Mouse (Mus musculus) heart, embryonic 14.5 days (tissue): ENCODE results near the gene Tbp. TPM values are rescaled to one million over a fixed set of nuclear protein-coding genes. Genes with fewer than 3 reads are reported as not detected.

ENCODE experiments used
- ATAC-seq: fragments of 200-750 bp; cut with Nextera tagmentation; 2 replicates; pipeline ENCODE4 v1.8.0; 2017; ENCODE audit warnings: low read depth, moderate TSS enrichment; ENCODE audit not compliant: insufficient number of reproducible peaks, insufficient read depth, low FRiP score
- H3K27ac ChIP-seq, 2 experiments: fragments of 200-500 bp in 1 of 2; fragments of 300-500 bp in 1 of 2; sonication (generic) in 1 of 2; replicated peaks in 1 of 2; 2 replicates each; pipeline ENCODE4 v1.5.1; 2012 to 2014; ENCODE audit warnings: low read depth in 2 of 2, low read length in 2 of 2, control low read depth in 1 of 2, mild to moderate bottlenecking in 1 of 2, mixed read lengths in 1 of 2; ENCODE audit not compliant: control insufficient read depth in 1 of 2, insufficient read depth in 1 of 2
- H3K27me3 ChIP-seq: fragments of 300-500 bp; sonication (generic); 2 replicates; pipeline ENCODE4 v1.6.1; 2014; ENCODE audit warnings: mild to moderate bottlenecking, low read length, control low read depth; ENCODE audit not compliant: control insufficient read depth, insufficient read depth
- H3K36me3 ChIP-seq: fragments of 300-500 bp; sonication (generic); 2 replicates; pipeline ENCODE4 v1.6.1; 2014; ENCODE audit warnings: mild to moderate bottlenecking, control low read depth, low read length, mixed read lengths; ENCODE audit not compliant: control insufficient read depth, insufficient read depth
- H3K4me1 ChIP-seq, 2 experiments: fragments of 200-500 bp in 1 of 2; fragments of 300-500 bp in 1 of 2; sonication (generic) in 1 of 2; 2 replicates each; pipeline ENCODE4 v1.6.1; 2012 to 2014; ENCODE audit warnings: low read length in 2 of 2, control low read depth in 1 of 2, mixed read lengths in 1 of 2; ENCODE audit not compliant: control insufficient read depth in 2 of 2, insufficient read depth in 2 of 2
- H3K4me2 ChIP-seq: fragments of 300-500 bp; sonication (generic); 2 replicates; pipeline ENCODE4 v1.6.1; 2014; ENCODE audit warnings: mild to moderate bottlenecking, low read length
- H3K4me3 ChIP-seq, 2 experiments: fragments of 200-500 bp in 1 of 2; fragments of 300-500 bp in 1 of 2; sonication (generic) in 1 of 2; 2 replicates each; pipeline ENCODE4 v1.5.1; 2012 to 2014; ENCODE audit warnings: low read length in 2 of 2, mild to moderate bottlenecking in 2 of 2, control low read depth in 1 of 2, low read depth in 1 of 2, moderate library complexity in 1 of 2; ENCODE audit not compliant: control insufficient read depth in 1 of 2, insufficient read depth in 1 of 2
- H3K9ac ChIP-seq: fragments of 300-500 bp; sonication (generic); 2 replicates; pipeline ENCODE4 v1.6.1; 2014; ENCODE audit warnings: mild to moderate bottlenecking, low read length
- H3K9me3 ChIP-seq: fragments of 300-500 bp; sonication (generic); 2 replicates; pipeline ENCODE4 v1.6.1; 2016; ENCODE audit warnings: low read length, control low read depth; ENCODE audit not compliant: control insufficient read depth
- WGBS: fragments of 180-500 bp; shearing (Covaris S2); extraction: QIAGEN DNeasy Blood & Tissue Kit; methylation state at CpG from one replicate; pipeline ENCODE4 v1.1.7; 2014; 5-methylcytosine and 5-hydroxymethylcytosine counted together
- polyA plus RNA-seq: library from polyadenylated mRNA; unstranded; fragments of >200 nt; fragmentation: Nextera tagmentation; extraction: Ambion mirVana; gene quantifications from 2 replicates; pipeline ENCODE4 v1.2.1, GENCODE M21; 2014

Gene Tbp
- polyA plus RNA-seq, 1 experiment from 2014 or later, result 32.1 TPM

DNA sequence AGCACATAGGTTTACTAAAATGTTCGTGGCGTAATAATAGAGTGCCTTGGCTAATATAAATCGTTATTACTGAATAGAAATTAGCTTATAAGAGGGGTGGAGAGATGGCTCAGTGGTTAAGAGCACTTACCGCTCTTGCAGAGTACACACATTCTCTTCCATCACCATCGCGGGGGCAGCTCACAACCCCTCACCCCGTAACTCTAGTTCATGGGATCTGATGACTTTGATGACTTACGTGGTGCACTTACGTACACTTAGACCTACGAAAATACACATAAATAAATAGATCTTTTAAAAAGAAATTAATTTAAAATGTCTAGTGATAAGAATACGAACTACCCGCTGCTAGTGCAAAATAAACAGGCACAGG is 65.2 kb downstream of the Tbp start:
- no peaks in the 10 kb centered on the region for H3K27me3 ChIP-seq
- peaks cover 0 to 5% of the 10 kb centered on the region in 2 experiments; a peak in 2 of 4 replicates for H3K4me1 ChIP-seq
- H3K27ac ChIP-seq, result peak overlapping the region in 1 of 2 experiments; percentile 98; a peak in 2 of 4 replicates
- WGBS, result 42% methylated on average over 12 of the region's 12 CpGs
- H3K4me2 ChIP-seq, result peak overlapping the region; percentile 87
- H3K9ac ChIP-seq, result peak overlapping the region; percentile 78
- H3K36me3 ChIP-seq, result no peaks in the 10 kb centered on the region
- peak overlapping the region; percentile 45 to 72 for H3K4me3 ChIP-seq
- no peaks in the 10 kb centered on the region for H3K9me3 ChIP-seq
- ATAC-seq, result no peak

DNA sequence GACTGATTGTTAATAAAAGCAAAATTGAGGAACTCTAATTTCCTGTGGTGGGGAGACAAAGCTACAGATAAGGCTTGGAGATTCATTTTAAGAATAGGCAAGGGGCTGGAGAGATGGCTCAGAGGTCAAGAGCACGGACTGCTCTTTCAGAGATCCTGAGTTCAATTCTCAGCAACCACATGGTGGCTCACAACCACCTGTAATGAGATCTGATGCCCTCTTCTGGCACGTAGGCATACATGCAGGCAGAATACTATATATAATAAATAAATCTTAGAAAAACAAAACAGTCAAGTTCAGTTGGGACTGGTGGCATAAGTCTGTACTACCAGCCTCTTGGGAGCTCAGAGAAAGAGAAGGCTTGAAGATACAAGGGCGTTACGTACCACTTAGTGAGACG is 67.2 kb downstream of the Tbp start:
- Histone ChIP-seq H3K9me3 (no peaks in the 10 kb centered on the region), H3K9ac (no peak overlapping the region), H3K4me3 (no peak overlapping the region), H3K4me1 (peaks cover 0 to 5% of the 10 kb centered on the region in 2 experiments; a peak in 2 of 4 replicates), H3K27me3 (no peaks in the 10 kb centered on the region), H3K27ac (no peak overlapping the region), H3K36me3 (no peaks in the 10 kb centered on the region), H3K4me2 (no peak overlapping the region)
- no peak for ATAC-seq
- WGBS, result 66% methylated on average over 5 of the region's 5 CpGs

DNA sequence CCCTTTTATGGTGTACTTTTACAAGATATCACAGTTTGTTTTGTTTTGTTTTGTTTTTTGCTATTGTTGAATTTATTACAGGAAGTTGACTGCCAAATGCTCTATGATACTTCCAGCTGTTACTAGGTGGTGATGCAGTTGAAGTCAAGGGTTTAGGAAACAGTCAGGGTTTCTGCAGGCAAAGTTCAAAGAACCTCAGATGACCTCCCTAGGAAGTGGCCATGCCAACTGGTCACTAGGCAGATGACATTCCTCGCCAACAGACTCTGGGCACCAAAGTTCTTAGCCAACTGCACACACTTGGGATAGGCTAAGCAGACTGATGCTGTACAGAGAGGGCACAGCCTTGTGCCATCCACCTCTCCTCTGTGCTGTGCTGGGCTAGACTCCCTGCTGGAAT is 75.4 kb downstream of the Tbp start:
- WGBS, result 68% methylated on average over 1 of the region's 1 CpGs
- Histone ChIP-seq H3K4me2 (no peak overlapping the region), H3K36me3 (no peaks in the 10 kb centered on the region), H3K27ac (no peak overlapping the region), H3K4me3 (no peak overlapping the region), H3K4me1 (peaks cover 0 to 4% of the 10 kb centered on the region in 2 experiments; a peak in 3 of 4 replicates), H3K9me3 (no peaks in the 10 kb centered on the region), H3K27me3 (no peaks in the 10 kb centered on the region), H3K9ac (no peak overlapping the region)
- ATAC-seq, result no peak

DNA sequence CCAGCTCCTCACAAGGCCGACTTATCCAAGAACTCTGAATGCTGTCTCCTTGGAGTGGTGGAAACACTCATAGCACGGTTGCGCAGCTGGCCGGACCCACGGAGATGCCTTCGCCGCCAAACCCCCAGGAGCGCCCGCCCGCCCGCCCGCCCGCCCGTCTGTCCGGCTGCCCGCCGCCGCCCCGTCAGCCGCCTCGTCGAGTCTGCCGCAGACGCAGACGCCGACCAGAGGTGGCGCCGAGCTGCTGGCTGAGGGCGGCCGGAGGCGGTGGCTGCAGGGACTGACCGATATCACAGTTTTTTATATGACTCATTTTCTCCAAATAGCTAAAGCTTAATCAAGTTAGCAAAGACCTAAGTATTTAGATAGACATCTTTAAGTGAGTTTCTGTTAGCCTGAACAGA is 77.6 kb downstream of the Tbp start:
- Histone ChIP-seq H3K4me2 (peak overlapping the region; percentile 61), H3K27ac (no peak overlapping the region), H3K9me3 (no peaks in the 10 kb centered on the region), H3K36me3 (no peaks in the 10 kb centered on the region), H3K9ac (peak overlapping the region; percentile 36; the same call in 1 of the 2 replicates), H3K4me3 (peak overlapping the region; percentile 31 to 39), H3K27me3 (no peaks in the 10 kb centered on the region), H3K4me1 (peaks cover 0 to 4% of the 10 kb centered on the region in 2 experiments; a peak in 2 of 4 replicates)
- no peak for ATAC-seq
- 1% methylated on average over 32 of the region's 32 CpGs for WGBS

Other genes with a start within 250 kb of the Tbp start
- 4.7 and 4.9 TPM in 2 replicates for gene Dll1, start 123.0 kb upstream of the Tbp start, polyA plus RNA-seq
- gene Fam120b, start 103.7 kb upstream of the Tbp start, polyA plus RNA-seq, result 16.5 and 17.5 TPM in 2 replicates
- gene Psmb1, start 137 bp upstream of the Tbp start, polyA plus RNA-seq, result 211 and 225 TPM in 2 replicates
- 26.9 and 31.2 TPM in 2 replicates for gene Pdcd2, start 27.4 kb downstream of the Tbp start, polyA plus RNA-seq
- gene Prdm9, start 64.5 kb downstream of the Tbp start, polyA plus RNA-seq, result 0.67 and 0.78 TPM in 2 replicates
- gene Chd1, start 205.1 kb downstream of the Tbp start, polyA plus RNA-seq, result 18.2 and 21.2 TPM in 2 replicates